Mouse (Mus musculus): ENCODE results near the gene Gramd4. TPM values are rescaled to one million over a fixed set of nuclear protein-coding genes. Genes with fewer than 3 reads are reported as not detected.

The Gramd4 gene
- total and polyA plus RNA-seq, 3 experiments: 25.3 to 31.5 (median 27.6) TPM

GRCm38 (mm10) chr15:86067941-86068495 is 10.5 kb downstream of the Gramd4 start:
- DNase-seq: no peak
- intact Hi-C loops (cut with DNase I): no loop called here
- H3K27ac ChIP-seq: no peak overlapping the region
- 90% methylated on average over 4 of the region's 4 CpGs for WGBS
- TF ChIP-seq POLR2A (IDR thresholded peaks at IDR 0.05; ENCODE audit: insufficient read depth, low read depth, low read length) (no peak), EP300 (IDR thresholded peaks at IDR 0.05; ENCODE audit: insufficient read depth, low read depth, low read length) (0 out of 2 replicates have a peak, but pooled peaks have one; percentile 1), CTCF (IDR thresholded peaks at IDR 0.05) (no peak)
- H3K27me3 ChIP-seq (ENCODE audit: control insufficient read depth, insufficient read depth, low read length): no peaks in the 10 kb centered on the region
- H3K4me3 ChIP-seq: no peak overlapping the region
- peaks cover 5% of the 10 kb centered on the region for H3K79me2 ChIP-seq (replicated peaks; ENCODE audit: control insufficient read depth, insufficient read depth, low read length)
- H3K9ac ChIP-seq (ENCODE audit: low read depth, low read length): no peak overlapping the region
- peaks cover 7% of the 10 kb centered on the region for H3K4me1 ChIP-seq (ENCODE audit: control insufficient read depth, insufficient read depth, low read length)
- H3K36me3 ChIP-seq (ENCODE audit: control insufficient read depth, insufficient read depth, low read length): no peaks in the 10 kb centered on the region

GRCm38 (mm10) chr15:86069011-86069791 is 11.7 kb downstream of the Gramd4 start:
- Histone ChIP-seq H3K9ac (ENCODE audit: low read depth, low read length) (no peak overlapping the region), H3K27me3 (ENCODE audit: control insufficient read depth, insufficient read depth, low read length) (no peaks in the 10 kb centered on the region), H3K4me3 (no peak overlapping the region), H3K27ac (no peak overlapping the region), H3K79me2 (replicated peaks; ENCODE audit: control insufficient read depth, insufficient read depth, low read length) (peaks cover 3% of the 10 kb centered on the region), H3K36me3 (ENCODE audit: control insufficient read depth, insufficient read depth, low read length) (no peaks in the 10 kb centered on the region), H3K4me1 (ENCODE audit: control insufficient read depth, insufficient read depth, low read length) (peaks cover 7% of the 10 kb centered on the region)
- peak in 1 of 2 experiments; percentile 15 for DNase-seq
- intact Hi-C loops (cut with DNase I): no loop called here
- 87% methylated on average over 10 of the region's 10 CpGs for WGBS
- no peak for TF ChIP-seq POLR2A (IDR thresholded peaks at IDR 0.05; ENCODE audit: insufficient read depth, low read depth, low read length)

- Histone ChIP-seq H3K27me3 (ENCODE audit: control insufficient read depth, insufficient read depth, low read length) (no peaks in the 10 kb centered on the region), H3K4me3 (no peak overlapping the region), H3K27ac (no peak overlapping the region), H3K4me1 (ENCODE audit: control insufficient read depth, insufficient read depth, low read length) (peaks cover 8% of the 10 kb centered on the region), H3K9ac (ENCODE audit: low read depth, low read length) (no peak overlapping the region), H3K79me2 (replicated peaks; ENCODE audit: control insufficient read depth, insufficient read depth, low read length) (peaks cover 2% of the 10 kb centered on the region), H3K36me3 (ENCODE audit: control insufficient read depth, insufficient read depth, low read length) (no peaks in the 10 kb centered on the region)
- intact Hi-C loops (cut with DNase I): no loop called here
- WGBS: 60% methylated on average over 11 of the region's 11 CpGs
- TF ChIP-seq POLR2A (IDR thresholded peaks at IDR 0.05; ENCODE audit: insufficient read depth, low read depth, low read length) (no peak), EP300 (IDR thresholded peaks at IDR 0.05; ENCODE audit: insufficient read depth, low read depth, low read length) (no peak), CTCF (IDR thresholded peaks at IDR 0.05) (no peak)
- peak in 1 of 2 experiments; percentile 4 for DNase-seq
Measured at GRCm38 (mm10) chr15:86070368-86070767, 12.9 kb downstream of the Gramd4 start.

- 93% methylated on average over 1 of the region's 1 CpGs for WGBS
- Histone ChIP-seq H3K27me3 (ENCODE audit: control insufficient read depth, insufficient read depth, low read length) (no peaks in the 10 kb centered on the region), H3K27ac (no peak overlapping the region), H3K36me3 (ENCODE audit: control insufficient read depth, insufficient read depth, low read length) (no peaks in the 10 kb centered on the region), H3K4me3 (no peak overlapping the region), H3K79me2 (replicated peaks; ENCODE audit: control insufficient read depth, insufficient read depth, low read length) (peaks cover 3% of the 10 kb centered on the region), H3K4me1 (ENCODE audit: control insufficient read depth, insufficient read depth, low read length) (peaks cover 16% of the 10 kb centered on the region), H3K9ac (ENCODE audit: low read depth, low read length) (no peak overlapping the region)
- intact Hi-C loops (cut with DNase I): no loop called here
- peak in 1 of 2 experiments; percentile 2 for DNase-seq
- no peak for TF ChIP-seq EP300 (IDR thresholded peaks at IDR 0.05; ENCODE audit: insufficient read depth, low read depth, low read length)
- no peak for TF ChIP-seq POLR2A (IDR thresholded peaks at IDR 0.05; ENCODE audit: insufficient read depth, low read depth, low read length)
- no peak for TF ChIP-seq CTCF (IDR thresholded peaks at IDR 0.05)
Measured at GRCm38 (mm10) chr15:86071166-86071565, 13.7 kb downstream of the Gramd4 start.

GRCm38 (mm10) chr15:86074171-86074937 is 16.9 kb downstream of the Gramd4 start:
- no peak for TF ChIP-seq CTCF (IDR thresholded peaks at IDR 0.05)
- no peak for TF ChIP-seq POLR2A (IDR thresholded peaks at IDR 0.05; ENCODE audit: insufficient read depth, low read depth, low read length)
- TF ChIP-seq EP300 (IDR thresholded peaks at IDR 0.05; ENCODE audit: insufficient read depth, low read depth, low read length): no peak

More at GRCm38 (mm10) chr15:86074171-86074937, 16.9 kb downstream of the Gramd4 start:
- intact Hi-C loops (cut with DNase I): no loop called here
- H3K4me1 ChIP-seq (ENCODE audit: control insufficient read depth, insufficient read depth, low read length): peaks cover 26% of the 10 kb centered on the region
- WGBS: 76% methylated on average over 16 of the region's 16 CpGs
- H3K27ac ChIP-seq: no peak overlapping the region
- H3K36me3 ChIP-seq (ENCODE audit: control insufficient read depth, insufficient read depth, low read length): no peaks in the 10 kb centered on the region
- peaks cover 3% of the 10 kb centered on the region for H3K79me2 ChIP-seq (replicated peaks; ENCODE audit: control insufficient read depth, insufficient read depth, low read length)
- no peak for DNase-seq
- no peak overlapping the region for H3K9ac ChIP-seq (ENCODE audit: low read depth, low read length)
- H3K4me3 ChIP-seq: no peak overlapping the region
- H3K27me3 ChIP-seq (ENCODE audit: control insufficient read depth, insufficient read depth, low read length): no peaks in the 10 kb centered on the region
